Mouse (Mus musculus) heart, adult 2 months (tissue): ENCODE results near the gene Pole.

ENCODE experiments used
- CTCF ChIP-seq: fragments of 200-600 bp; IDR thresholded peaks from 2 replicates; pipeline ENCODE4 v1.8.1; 2022; ENCODE audit warnings: antibody characterized with exemption, mild to moderate bottlenecking, moderate library complexity
- EP300 ChIP-seq: fragments of 200-500 bp; IDR thresholded peaks from 2 replicates; pipeline ENCODE4 v1.6.1; 2011; ENCODE audit warnings: low read depth, low read length, control low read depth; ENCODE audit not compliant: insufficient read depth
- POLR2A ChIP-seq: fragments of 200-500 bp; IDR thresholded peaks from 2 replicates; pipeline ENCODE4 v1.6.1; 2011; ENCODE audit warnings: mild to moderate bottlenecking, low read depth, low read length, control low read depth; ENCODE audit not compliant: insufficient read depth

- no peak for TF ChIP-seq CTCF
- no peak for TF ChIP-seq EP300
- no peak for TF ChIP-seq POLR2A
Observed at GRCm38 (mm10) chr5:110285156-110285555, 950 bp upstream of the Pole start.
